Mouse (Mus musculus) neural tube, embryonic 15.5 days (tissue): ENCODE data around the gene 1700061G19Rik. TPM values are rescaled to one million over a fixed set of nuclear protein-coding genes. Genes with fewer than 3 reads are reported as not detected.
"Not testable (repeated sequence)": the region's sequence is repeated elsewhere in the genome, so short reads cannot be mapped to it uniquely, and the experiment has no call there.

Experiments used
- ATAC-seq: fragments of 200-750 bp; cut with Nextera tagmentation; 2 replicates; pipeline ENCODE4 v1.8.0; 2017; ENCODE audit warnings: mild to moderate bottlenecking, moderate TSS enrichment, moderate library complexity; ENCODE audit not compliant: low FRiP score
- H3K27ac ChIP-seq: fragments of 300-500 bp; sonication (generic); replicated peaks from 2 replicates; pipeline ENCODE4 v1.5.1; 2015; ENCODE audit warnings: mild to moderate bottlenecking, inconsistent platforms
- H3K27me3 ChIP-seq: fragments of 300-500 bp; sonication (generic); replicated peaks from 2 replicates; pipeline ENCODE4 v1.6.1; 2015; ENCODE audit warnings: inconsistent platforms
- H3K36me3 ChIP-seq: fragments of 300-500 bp; sonication (generic); 2 replicates; pipeline ENCODE4 v1.6.1; 2015; ENCODE audit warnings: inconsistent platforms
- H3K4me1 ChIP-seq: fragments of 300-500 bp; sonication (generic); 2 replicates; pipeline ENCODE4 v1.6.1; 2015; ENCODE audit warnings: inconsistent platforms
- H3K4me2 ChIP-seq: fragments of 300-500 bp; sonication (generic); 2 replicates; pipeline ENCODE4 v1.6.1; 2015; ENCODE audit warnings: inconsistent platforms, mild to moderate bottlenecking, moderate library complexity
- H3K4me3 ChIP-seq: fragments of 300-500 bp; sonication (generic); replicated peaks from 2 replicates; pipeline ENCODE4 v1.5.1; 2015; ENCODE audit warnings: mild to moderate bottlenecking, inconsistent platforms
- H3K9ac ChIP-seq: fragments of 300-500 bp; sonication (generic); replicated peaks from 2 replicates; pipeline ENCODE4 v1.6.1; 2015; ENCODE audit warnings: mild to moderate bottlenecking, inconsistent platforms
- H3K9me3 ChIP-seq: fragments of 300-500 bp; sonication (generic); replicated peaks from 2 replicates; pipeline ENCODE4 v1.6.1; 2016; ENCODE audit warnings: inconsistent platforms
- WGBS: fragments of 180-500 bp; shearing (Covaris S2); methylation state at CpG from one replicate; pipeline ENCODE4 v1.1.7; 2015; ENCODE audit warnings: mixed read lengths; 5-methylcytosine and 5-hydroxymethylcytosine counted together
- polyA plus RNA-seq: library from polyadenylated mRNA; unstranded; fragments of >200 nt; fragmentation: Nextera tagmentation; extraction: Ambion mirVana; gene quantifications from 2 replicates; pipeline ENCODE4 v1.2.1, GENCODE M21; 2015

The 1700061G19Rik gene
- polyA plus RNA-seq, 1 experiment from 2014 or later = 0.41 TPM

- no peaks in the 10 kb centered on the region for H3K9me3 ChIP-seq
- peak overlapping the region; percentile 45 for H3K27ac ChIP-seq
- peaks cover 27% of the 10 kb centered on the region for H3K4me1 ChIP-seq
- no peak overlapping the region for H3K9ac ChIP-seq
- 76% methylated on average over 7 of the region's 7 CpGs for WGBS
- peak; percentile 61; the same call in 1 of the 2 replicates for ATAC-seq
- H3K4me3 ChIP-seq = no peak overlapping the region
- H3K27me3 ChIP-seq = no peaks in the 10 kb centered on the region
- H3K36me3 ChIP-seq = peaks cover 81% of the 10 kb centered on the region
- H3K4me2 ChIP-seq = no peak overlapping the region
These were observed 22.4 kb downstream of the 1700061G19Rik start for GRCm38 (mm10) chr17:56897630-56898195.

DNA sequence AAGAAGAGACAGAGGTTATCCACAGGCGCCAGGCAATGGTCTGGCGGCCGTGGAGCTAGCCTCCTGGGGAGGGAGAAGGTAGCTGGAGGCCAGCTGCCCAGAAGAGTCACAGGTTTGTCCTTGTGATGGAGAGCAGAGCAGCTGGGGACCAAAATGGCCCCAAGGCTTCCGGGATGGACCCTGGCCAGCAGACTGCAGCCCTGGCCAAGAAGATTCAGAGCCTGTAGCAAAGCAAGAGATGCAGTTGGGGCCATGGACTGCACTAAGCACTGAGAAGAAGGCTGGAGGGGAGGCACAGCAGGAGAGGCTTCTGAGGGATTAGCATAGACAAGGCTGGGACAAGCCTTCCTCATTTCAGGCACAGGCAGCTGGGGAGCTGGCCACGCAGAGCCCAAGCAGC is 27.4 kb downstream of the 1700061G19Rik start:
- Histone ChIP-seq H3K9ac (no peak overlapping the region), H3K27ac (no peak overlapping the region), H3K4me3 (no peak overlapping the region), H3K27me3 (no peaks in the 10 kb centered on the region), H3K36me3 (peaks cover 72% of the 10 kb centered on the region), H3K9me3 (no peaks in the 10 kb centered on the region), H3K4me1 (peaks cover 3% of the 10 kb centered on the region; the same call in 1 of the 2 replicates), H3K4me2 (no peak overlapping the region)
- no peak for ATAC-seq
- WGBS = 85% methylated on average over 5 of the region's 5 CpGs

DNA sequence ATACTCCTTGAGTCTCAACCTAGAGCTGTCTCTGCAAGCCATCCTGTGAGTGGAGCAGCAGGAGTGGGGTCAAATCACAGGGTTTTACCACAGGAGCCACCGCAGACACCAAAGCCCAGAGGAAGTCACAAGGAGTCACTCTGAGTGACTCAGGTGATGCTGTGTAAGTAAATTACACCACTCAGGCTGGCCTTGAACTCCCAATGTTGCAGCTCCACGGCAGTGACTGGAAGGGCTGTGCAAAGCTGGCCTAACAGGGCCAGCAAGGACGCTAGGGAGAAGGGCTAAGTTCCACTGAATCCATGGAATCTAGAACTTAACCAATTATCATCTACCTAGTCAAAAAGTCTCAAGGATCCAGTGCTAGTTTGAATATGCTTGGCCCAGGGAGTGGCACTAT is 30.9 kb downstream of the 1700061G19Rik start:
- no peak for ATAC-seq
- no peaks in the 10 kb centered on the region for H3K4me1 ChIP-seq
- H3K9ac ChIP-seq = no peak overlapping the region
- H3K27me3 ChIP-seq = no peaks in the 10 kb centered on the region
- no peak overlapping the region for H3K27ac ChIP-seq
- H3K4me2 ChIP-seq = no peak overlapping the region
- H3K9me3 ChIP-seq = no peaks in the 10 kb centered on the region
- peaks cover 62% of the 10 kb centered on the region for H3K36me3 ChIP-seq
- WGBS = 93% methylated on average over 3 of the region's 3 CpGs
- no peak overlapping the region for H3K4me3 ChIP-seq

- Histone ChIP-seq H3K9me3 (no peaks in the 10 kb centered on the region), H3K4me1 (no peaks in the 10 kb centered on the region), H3K9ac (no peak overlapping the region), H3K4me3 (no peak overlapping the region), H3K27me3 (no peaks in the 10 kb centered on the region), H3K36me3 (peaks cover 63% of the 10 kb centered on the region), H3K4me2 (no peak overlapping the region), H3K27ac (no peak overlapping the region)
- WGBS = 95% methylated on average over 5 of the region's 5 CpGs
- ATAC-seq = no peak
These were observed 31.8 kb downstream of the 1700061G19Rik start for GRCm38 (mm10) chr17:56907096-56907495.

DNA sequence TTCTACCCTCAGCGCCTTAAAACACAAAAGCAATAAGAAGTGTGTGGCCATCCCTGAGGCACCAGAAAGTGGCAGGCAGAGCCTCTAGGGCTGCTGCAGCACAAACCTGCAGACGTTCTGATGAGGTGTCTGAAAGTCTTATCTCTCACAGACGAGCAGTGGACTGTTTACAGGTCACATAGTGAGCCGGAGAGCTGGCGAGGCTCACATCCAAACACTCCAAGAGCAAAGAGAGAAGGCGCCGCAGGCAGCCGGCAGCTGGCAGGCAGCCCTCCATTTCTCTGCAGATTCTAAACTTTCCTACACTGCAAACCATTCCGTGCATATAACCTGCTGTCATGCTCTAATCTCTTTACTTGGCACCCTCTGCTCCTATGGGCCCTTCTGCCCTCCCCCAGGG is 32.6 kb downstream of the 1700061G19Rik start:
- no peak for ATAC-seq
- 80% methylated on average over 9 of the region's 9 CpGs for WGBS
- no peak overlapping the region for H3K9ac ChIP-seq
- no peak overlapping the region for H3K27ac ChIP-seq
- no peak overlapping the region for H3K4me2 ChIP-seq
- H3K36me3 ChIP-seq = peaks cover 60% of the 10 kb centered on the region
- H3K4me3 ChIP-seq = no peak overlapping the region
- no peaks in the 10 kb centered on the region for H3K27me3 ChIP-seq
- H3K9me3 ChIP-seq = no peaks in the 10 kb centered on the region
- H3K4me1 ChIP-seq = no peaks in the 10 kb centered on the region

DNA sequence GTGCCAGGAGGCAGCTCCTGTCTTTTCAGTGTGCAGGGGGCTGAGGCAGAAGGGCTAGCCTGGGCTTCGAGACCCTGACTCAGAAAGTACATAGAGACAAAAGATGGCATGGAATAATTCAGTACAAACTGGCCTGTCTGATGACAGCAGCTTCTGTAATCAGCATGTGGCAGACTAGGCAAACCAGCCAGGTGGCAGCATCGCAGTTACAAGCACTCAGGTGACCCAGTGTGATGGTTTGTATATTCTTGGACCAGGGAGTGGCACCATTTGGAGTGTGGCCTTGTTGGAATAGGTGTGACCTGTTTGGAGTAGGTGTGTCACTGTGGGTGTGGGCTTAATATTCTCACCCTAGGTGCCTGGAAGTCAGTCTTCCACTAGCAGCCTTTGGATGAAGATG is 34.5 kb downstream of the 1700061G19Rik start:
- ATAC-seq, H3K4me3 ChIP-seq, H3K27ac ChIP-seq, H3K9me3 ChIP-seq, H3K4me1 ChIP-seq, H3K4me2 ChIP-seq, H3K27me3 ChIP-seq, H3K9ac ChIP-seq: not testable (repeated sequence)
- peaks cover 58% of the 10 kb centered on the region for H3K36me3 ChIP-seq
- WGBS = 93% methylated on average over 2 of the region's 2 CpGs

GRCm38 (mm10) chr17:56913023-56913422 is 37.7 kb downstream of the 1700061G19Rik start:
- Histone ChIP-seq H3K4me3 (no peak overlapping the region), H3K4me1 (no peaks in the 10 kb centered on the region), H3K36me3 (peaks cover 62% of the 10 kb centered on the region), H3K27me3 (no peaks in the 10 kb centered on the region), H3K27ac (no peak overlapping the region), H3K9me3 (no peaks in the 10 kb centered on the region), H3K4me2 (no peak overlapping the region), H3K9ac (no peak overlapping the region)
- WGBS = 96% methylated on average over 3 of the region's 3 CpGs
- no peak for ATAC-seq

GRCm38 (mm10) chr17:56913444-56913843 is 38.2 kb downstream of the 1700061G19Rik start:
- H3K9me3 ChIP-seq = no peaks in the 10 kb centered on the region
- H3K4me1 ChIP-seq = no peaks in the 10 kb centered on the region
- no peak overlapping the region for H3K4me3 ChIP-seq
- ATAC-seq = no peak
- H3K27ac ChIP-seq = no peak overlapping the region
- no peak overlapping the region for H3K9ac ChIP-seq
- H3K4me2 ChIP-seq = no peak overlapping the region
- H3K27me3 ChIP-seq = no peaks in the 10 kb centered on the region
- peaks cover 62% of the 10 kb centered on the region for H3K36me3 ChIP-seq

DNA sequence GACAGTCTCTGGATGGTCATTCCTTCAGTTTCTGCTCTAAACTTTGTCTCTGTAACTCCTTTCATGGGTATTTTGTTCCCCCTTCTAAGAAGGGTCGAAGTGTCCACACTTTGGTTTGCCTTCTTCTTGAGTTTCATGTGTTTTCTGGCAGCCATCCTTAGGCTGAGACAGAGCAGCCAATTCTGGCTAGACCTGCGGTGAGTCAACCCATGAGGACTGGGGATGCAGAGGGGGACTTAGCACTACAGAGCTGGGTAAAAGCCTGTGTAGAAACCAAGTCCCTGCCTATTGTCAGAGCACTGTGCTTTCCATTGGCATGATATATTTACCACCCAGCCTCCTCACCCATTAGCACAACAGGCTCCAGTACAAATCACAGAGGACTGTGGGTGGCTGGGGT is 41.9 kb downstream of the 1700061G19Rik start:
- H3K4me1 ChIP-seq = no peaks in the 10 kb centered on the region
- no peak for ATAC-seq
- H3K9me3 ChIP-seq = no peaks in the 10 kb centered on the region
- no peaks in the 10 kb centered on the region for H3K27me3 ChIP-seq
- H3K9ac ChIP-seq = no peak overlapping the region
- H3K4me3 ChIP-seq = no peak overlapping the region
- no peak overlapping the region for H3K27ac ChIP-seq
- no peak overlapping the region for H3K4me2 ChIP-seq
- peaks cover 56% of the 10 kb centered on the region for H3K36me3 ChIP-seq
- 95% methylated on average over 2 of the region's 2 CpGs for WGBS

GRCm38 (mm10) chr17:56919725-56920124 is 44.4 kb downstream of the 1700061G19Rik start:
- Histone ChIP-seq H3K9ac (no peak overlapping the region), H3K27me3 (no peaks in the 10 kb centered on the region), H3K4me3 (no peak overlapping the region), H3K4me2 (no peak overlapping the region), H3K27ac (no peak overlapping the region), H3K9me3 (no peaks in the 10 kb centered on the region), H3K4me1 (no peaks in the 10 kb centered on the region), H3K36me3 (peaks cover 54% of the 10 kb centered on the region)
- WGBS = 93% methylated on average over 3 of the region's 3 CpGs
- peak; percentile 28; the same call in 1 of the 2 replicates for ATAC-seq

- H3K4me2 ChIP-seq = no peak overlapping the region
- no peak overlapping the region for H3K27ac ChIP-seq
- ATAC-seq = no peak
- no peaks in the 10 kb centered on the region for H3K27me3 ChIP-seq
- no peak overlapping the region for H3K4me3 ChIP-seq
- no peaks in the 10 kb centered on the region for H3K9me3 ChIP-seq
- peaks cover 32% of the 10 kb centered on the region for H3K36me3 ChIP-seq
- 93% methylated on average over 2 of the region's 2 CpGs for WGBS
- H3K4me1 ChIP-seq = peaks cover 10% of the 10 kb centered on the region
- H3K9ac ChIP-seq = no peak overlapping the region
These were observed 50.7 kb downstream of the 1700061G19Rik start for GRCm38 (mm10) chr17:56925998-56926397.

GRCm38 (mm10) chr17:56929101-56929500 is 53.8 kb downstream of the 1700061G19Rik start:
- no peaks in the 10 kb centered on the region for H3K27me3 ChIP-seq
- no peak for ATAC-seq
- H3K4me1 ChIP-seq = peaks cover 41% of the 10 kb centered on the region
- H3K36me3 ChIP-seq = peaks cover 13% of the 10 kb centered on the region
- H3K9me3 ChIP-seq = no peaks in the 10 kb centered on the region
- no peak overlapping the region for H3K27ac ChIP-seq
- H3K9ac ChIP-seq = no peak overlapping the region
- no peak overlapping the region for H3K4me2 ChIP-seq
- no peak overlapping the region for H3K4me3 ChIP-seq

- ATAC-seq = no peak
- WGBS = 83% methylated on average over 1 of the region's 1 CpGs
These were observed 54.3 kb downstream of the 1700061G19Rik start for GRCm38 (mm10) chr17:56929530-56929929.

More at GRCm38 (mm10) chr17:56929530-56929929, 54.3 kb downstream of the 1700061G19Rik start:
- Histone ChIP-seq H3K4me1 (peaks cover 45% of the 10 kb centered on the region), H3K36me3 (peaks cover 12% of the 10 kb centered on the region), H3K27me3 (no peaks in the 10 kb centered on the region), H3K9ac (no peak overlapping the region), H3K4me3 (no peak overlapping the region), H3K9me3 (no peaks in the 10 kb centered on the region), H3K27ac (no peak overlapping the region), H3K4me2 (no peak overlapping the region)
